Mouse (Mus musculus) midbrain, embryonic 13.5 days (tissue): Measurements from ENCODE around the gene Brd3os. TPM values are rescaled to one million over a fixed set of nuclear protein-coding genes. Genes with fewer than 3 reads are reported as not detected.

Experiments used
- ATAC-seq: fragments of 200-750 bp; cut with Nextera tagmentation; 2 replicates; pipeline ENCODE4 v1.8.0; 2017; ENCODE audit warnings: mild to moderate bottlenecking, moderate TSS enrichment, moderate library complexity
- H3K27ac ChIP-seq: fragments of 300-500 bp; sonication (generic); 2 replicates; pipeline ENCODE4 v1.5.1; 2015; ENCODE audit warnings: inconsistent platforms, mild to moderate bottlenecking, moderate library complexity
- H3K27me3 ChIP-seq: fragments of 300-500 bp; sonication (generic); 2 replicates; pipeline ENCODE4 v1.6.1; 2015; ENCODE audit warnings: mild to moderate bottlenecking, inconsistent platforms
- H3K36me3 ChIP-seq: fragments of 300-500 bp; sonication (generic); 2 replicates; pipeline ENCODE4 v1.6.1; 2015; ENCODE audit warnings: mild to moderate bottlenecking, inconsistent platforms
- H3K4me1 ChIP-seq: fragments of 300-500 bp; sonication (generic); replicated peaks from 2 replicates; pipeline ENCODE4 v1.6.1; 2015; ENCODE audit warnings: inconsistent platforms
- H3K4me2 ChIP-seq: fragments of 300-500 bp; sonication (generic); replicated peaks from 2 replicates; pipeline ENCODE4 v1.6.1; 2015; ENCODE audit warnings: moderate library complexity, mild to moderate bottlenecking, inconsistent platforms
- H3K4me3 ChIP-seq: fragments of 300-500 bp; sonication (generic); replicated peaks from 2 replicates; pipeline ENCODE4 v1.5.1; 2015; ENCODE audit warnings: mild to moderate bottlenecking, inconsistent platforms
- H3K9ac ChIP-seq: fragments of 300-500 bp; sonication (generic); replicated peaks from 2 replicates; pipeline ENCODE4 v1.6.1; 2015; ENCODE audit warnings: mild to moderate bottlenecking, inconsistent platforms
- H3K9me3 ChIP-seq: fragments of 300-500 bp; sonication (generic); 2 replicates; pipeline ENCODE4 v1.6.1; 2016; ENCODE audit warnings: mild to moderate bottlenecking, inconsistent platforms
- WGBS: fragments of 180-500 bp; shearing (Covaris S2); methylation state at CpG from one replicate; pipeline ENCODE4 v1.1.7; 2015; 5-methylcytosine and 5-hydroxymethylcytosine counted together
- polyA plus RNA-seq: library from polyadenylated mRNA; unstranded; fragments of >200 nt; fragmentation: Nextera tagmentation; extraction: Ambion mirVana; gene quantifications from 2 replicates; pipeline ENCODE4 v1.2.1, GENCODE M21; 2015

Gene Brd3os
- polyA plus RNA-seq, 1 experiment from 2014 or later, result 27.9 TPM

DNA sequence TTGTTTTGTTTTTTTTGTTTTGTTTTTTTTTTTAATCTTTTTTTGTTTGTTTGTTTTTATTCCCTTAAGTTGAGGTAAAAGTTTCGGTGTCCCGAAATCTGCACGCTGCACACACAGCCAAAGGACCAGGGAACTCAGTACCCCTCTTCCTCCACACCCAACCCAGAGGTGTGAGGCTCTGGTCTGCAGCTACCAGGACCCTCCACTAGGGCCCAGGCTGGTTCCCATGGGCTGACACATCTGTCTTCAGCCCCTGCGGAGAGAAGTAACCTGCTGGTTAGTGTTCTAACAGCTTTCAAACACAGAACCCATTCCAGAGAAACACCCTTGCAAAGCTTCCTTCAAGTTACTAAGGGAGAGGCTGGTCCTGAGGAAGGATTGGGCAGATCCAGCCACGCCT is 5.7 kb downstream of the Brd3os start:
- H3K36me3 ChIP-seq, result peaks cover 84% of the 10 kb centered on the region
- H3K27me3 ChIP-seq, result no peaks in the 10 kb centered on the region
- H3K9me3 ChIP-seq, result no peaks in the 10 kb centered on the region
- no peak overlapping the region for H3K4me3 ChIP-seq
- no peak overlapping the region for H3K4me2 ChIP-seq
- ATAC-seq, result no peak
- H3K9ac ChIP-seq, result no peak overlapping the region
- peaks cover 16% of the 10 kb centered on the region for H3K4me1 ChIP-seq
- 90% methylated on average over 5 of the region's 5 CpGs for WGBS
- H3K27ac ChIP-seq, result no peak overlapping the region

DNA sequence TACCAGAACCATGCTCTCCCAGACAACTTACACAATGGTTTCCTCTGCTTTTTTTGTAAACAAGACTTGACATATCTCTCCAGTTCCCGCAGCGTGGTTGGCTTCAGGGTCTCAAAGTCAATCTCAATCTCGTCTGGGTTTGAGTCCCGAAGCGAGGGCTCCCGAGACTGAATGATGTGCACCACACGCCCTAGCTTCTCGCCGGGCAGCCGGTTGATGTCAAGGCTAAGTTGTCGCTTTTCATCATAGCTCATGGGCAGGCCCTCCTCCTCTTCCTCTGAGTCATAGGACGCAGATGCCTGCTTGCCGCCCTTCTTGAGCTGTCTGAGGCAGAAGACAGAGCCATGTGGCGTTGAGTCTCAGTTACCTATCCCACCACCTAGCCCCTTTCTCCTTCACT is 8.1 kb downstream of the Brd3os start:
- no peaks in the 10 kb centered on the region for H3K4me1 ChIP-seq
- ATAC-seq, result no peak
- 93% methylated on average over 14 of the region's 14 CpGs for WGBS

DNA sequence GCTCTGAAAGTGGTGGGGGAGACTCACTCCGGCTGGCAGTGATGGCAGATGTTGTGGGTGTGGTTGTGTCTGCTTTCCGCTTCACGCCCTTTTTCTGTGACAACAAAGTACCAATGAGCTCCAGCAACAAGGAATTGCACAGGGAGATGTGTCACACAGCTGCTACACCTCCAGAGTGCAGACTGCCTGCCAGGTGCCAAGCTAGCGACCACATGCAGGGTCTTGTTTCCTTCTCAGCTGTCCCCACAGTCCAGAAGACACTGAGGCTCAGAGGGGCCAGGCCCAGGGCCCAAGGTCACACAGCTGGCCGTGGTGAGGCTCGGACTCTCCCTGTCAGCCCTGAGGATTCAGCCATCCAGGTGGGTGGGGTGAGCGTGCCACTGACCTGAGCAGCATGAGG is 17.6 kb downstream of the Brd3os start:
- WGBS, result 92% methylated on average over 7 of the region's 7 CpGs
- Histone ChIP-seq H3K9ac (no peak overlapping the region), H3K9me3 (no peaks in the 10 kb centered on the region), H3K36me3 (peaks cover 99% of the 10 kb centered on the region), H3K4me2 (no peak overlapping the region), H3K4me1 (no peaks in the 10 kb centered on the region), H3K27me3 (no peaks in the 10 kb centered on the region), H3K27ac (no peak overlapping the region), H3K4me3 (no peak overlapping the region)
- no peak for ATAC-seq

More for the DNA sequence above, 8.1 kb downstream of the Brd3os start:
- Histone ChIP-seq H3K4me2 (no peak overlapping the region), H3K27me3 (no peaks in the 10 kb centered on the region), H3K9ac (no peak overlapping the region), H3K36me3 (peaks cover 99% of the 10 kb centered on the region), H3K27ac (no peak overlapping the region), H3K9me3 (no peaks in the 10 kb centered on the region), H3K4me3 (no peak overlapping the region)

GRCm38 (mm10) chr2:27460163-27460562 is 18.0 kb downstream of the Brd3os start:
- Histone ChIP-seq H3K4me2 (no peak overlapping the region), H3K36me3 (peaks cover 96% of the 10 kb centered on the region), H3K9me3 (no peaks in the 10 kb centered on the region), H3K27me3 (no peaks in the 10 kb centered on the region), H3K4me3 (no peak overlapping the region), H3K27ac (no peak overlapping the region), H3K4me1 (no peaks in the 10 kb centered on the region), H3K9ac (no peak overlapping the region)
- no peak for ATAC-seq
- 90% methylated on average over 5 of the region's 5 CpGs for WGBS

DNA sequence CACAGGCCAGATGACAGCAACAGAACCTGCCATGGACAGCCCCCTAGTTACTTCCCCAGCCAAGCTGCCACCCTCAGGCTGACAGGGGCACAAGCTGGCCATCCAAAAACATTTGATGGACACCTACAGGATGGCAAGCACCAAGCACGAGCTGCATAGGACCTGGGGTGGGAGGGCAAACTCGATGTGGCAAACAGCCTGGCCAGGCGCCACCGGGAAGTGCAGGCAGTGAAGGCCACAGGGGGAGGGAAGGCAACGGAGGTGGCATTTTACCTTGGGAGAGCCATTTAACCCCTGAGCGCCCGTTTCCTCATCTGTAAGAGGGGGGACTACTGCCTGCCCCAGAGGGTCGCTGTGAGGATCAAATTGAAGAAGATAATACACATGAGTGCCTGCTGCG is 18.5 kb downstream of the Brd3os start:
- Histone ChIP-seq H3K27me3 (no peaks in the 10 kb centered on the region), H3K4me3 (no peak overlapping the region), H3K4me1 (no peaks in the 10 kb centered on the region), H3K9ac (no peak overlapping the region), H3K4me2 (no peak overlapping the region), H3K9me3 (no peaks in the 10 kb centered on the region), H3K36me3 (peaks cover 96% of the 10 kb centered on the region), H3K27ac (no peak overlapping the region)
- WGBS, result 75% methylated on average over 9 of the region's 9 CpGs
- no peak for ATAC-seq

GRCm38 (mm10) chr2:27461881-27462660 is 19.9 kb downstream of the Brd3os start:
- H3K4me1 ChIP-seq, result peaks cover 2% of the 10 kb centered on the region; the same call in 1 of the 2 replicates
- no peak overlapping the region for H3K27ac ChIP-seq
- ATAC-seq, result no peak
- peaks cover 86% of the 10 kb centered on the region for H3K36me3 ChIP-seq
- no peaks in the 10 kb centered on the region for H3K9me3 ChIP-seq
- H3K4me3 ChIP-seq, result no peak overlapping the region
- no peak overlapping the region for H3K9ac ChIP-seq
- H3K27me3 ChIP-seq, result no peaks in the 10 kb centered on the region
- WGBS, result 94% methylated on average over 4 of the region's 4 CpGs
- no peak overlapping the region for H3K4me2 ChIP-seq

GRCm38 (mm10) chr2:27462901-27463300 is 20.8 kb downstream of the Brd3os start:
- Histone ChIP-seq H3K9me3 (no peaks in the 10 kb centered on the region), H3K27ac (no peak overlapping the region), H3K4me2 (no peak overlapping the region), H3K9ac (no peak overlapping the region), H3K4me1 (peaks cover 10% of the 10 kb centered on the region), H3K27me3 (no peaks in the 10 kb centered on the region), H3K36me3 (peaks cover 83% of the 10 kb centered on the region), H3K4me3 (no peak overlapping the region)
- ATAC-seq, result no peak
- WGBS, result 89% methylated on average over 4 of the region's 4 CpGs

- H3K9ac ChIP-seq, result no peak overlapping the region
- ATAC-seq, result no peak
- WGBS, result 76% methylated on average over 4 of the region's 4 CpGs
These were observed 27.3 kb downstream of the Brd3os start for GRCm38 (mm10) chr2:27469292-27469990.

DNA sequence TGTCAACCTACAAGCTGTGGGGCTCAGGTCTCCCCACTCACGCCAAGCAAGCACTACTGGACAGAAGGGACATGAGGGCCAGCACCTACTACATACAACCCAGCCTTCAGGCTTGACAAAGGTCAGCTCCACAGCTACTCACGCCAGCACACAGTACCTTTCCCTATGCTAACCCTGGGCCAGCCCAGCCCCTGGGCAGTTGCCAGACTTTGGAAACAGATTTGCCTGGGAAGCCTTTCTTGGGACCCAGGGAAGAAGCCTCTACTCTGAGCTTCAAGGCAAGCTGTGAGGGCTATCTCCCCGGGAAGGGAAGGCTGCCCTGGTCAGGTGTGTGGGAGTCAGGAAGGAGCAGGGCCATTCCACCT is 27.8 kb downstream of the Brd3os start:
- Histone ChIP-seq H3K4me3 (no peak overlapping the region), H3K9me3 (no peaks in the 10 kb centered on the region), H3K4me2 (no peak overlapping the region), H3K27me3 (no peaks in the 10 kb centered on the region), H3K4me1 (peaks cover 70% of the 10 kb centered on the region), H3K36me3 (peaks cover 21% of the 10 kb centered on the region), H3K9ac (0 out of 2 replicates have a peak overlapping the region, but pooled peaks have one; percentile 23), H3K27ac (no peak overlapping the region)
- WGBS, result 70% methylated on average over 3 of the region's 3 CpGs
- ATAC-seq, result no peak

More at GRCm38 (mm10) chr2:27469292-27469990, 27.3 kb downstream of the Brd3os start:
- Histone ChIP-seq H3K9me3 (no peaks in the 10 kb centered on the region), H3K27ac (no peak overlapping the region), H3K4me3 (no peak overlapping the region), H3K4me2 (no peak overlapping the region), H3K36me3 (peaks cover 25% of the 10 kb centered on the region), H3K4me1 (peaks cover 69% of the 10 kb centered on the region), H3K27me3 (no peaks in the 10 kb centered on the region)

DNA sequence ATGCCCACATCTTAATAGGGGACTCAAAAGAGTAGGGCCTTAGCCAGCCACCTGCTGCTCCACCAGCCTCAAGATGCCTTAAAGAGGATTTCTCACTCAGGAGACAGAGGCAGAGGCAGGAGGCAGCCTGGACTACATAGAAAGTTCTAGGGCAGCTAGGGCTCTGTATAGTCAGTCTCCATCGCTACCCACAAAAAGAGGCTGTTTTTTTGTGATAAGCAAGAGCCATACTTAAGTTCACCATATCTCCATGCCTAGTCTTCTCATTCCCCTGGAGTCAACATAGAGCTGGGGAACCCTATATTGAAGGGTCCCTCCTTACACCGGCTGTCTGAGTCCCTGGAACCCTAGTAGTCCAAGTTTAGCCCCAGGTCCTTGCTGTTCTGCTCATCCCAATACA is 28.4 kb downstream of the Brd3os start:
- 95% methylated on average over 2 of the region's 2 CpGs for WGBS
- no peak for ATAC-seq
- Histone ChIP-seq H3K36me3 (peaks cover 17% of the 10 kb centered on the region), H3K27me3 (no peaks in the 10 kb centered on the region), H3K27ac (no peak overlapping the region), H3K9ac (no peak overlapping the region; the same call in 1 of the 2 replicates), H3K4me2 (no peak overlapping the region), H3K4me3 (no peak overlapping the region), H3K4me1 (peaks cover 70% of the 10 kb centered on the region), H3K9me3 (no peaks in the 10 kb centered on the region)

GRCm38 (mm10) chr2:27471170-27471584 is 29.1 kb downstream of the Brd3os start:
- Histone ChIP-seq H3K27ac (no peak overlapping the region), H3K4me1 (peaks cover 70% of the 10 kb centered on the region), H3K36me3 (peaks cover 15% of the 10 kb centered on the region; the same call in 1 of the 2 replicates), H3K9ac (no peak overlapping the region), H3K4me2 (no peak overlapping the region), H3K9me3 (no peaks in the 10 kb centered on the region), H3K4me3 (no peak overlapping the region), H3K27me3 (no peaks in the 10 kb centered on the region)
- no peak for ATAC-seq

DNA sequence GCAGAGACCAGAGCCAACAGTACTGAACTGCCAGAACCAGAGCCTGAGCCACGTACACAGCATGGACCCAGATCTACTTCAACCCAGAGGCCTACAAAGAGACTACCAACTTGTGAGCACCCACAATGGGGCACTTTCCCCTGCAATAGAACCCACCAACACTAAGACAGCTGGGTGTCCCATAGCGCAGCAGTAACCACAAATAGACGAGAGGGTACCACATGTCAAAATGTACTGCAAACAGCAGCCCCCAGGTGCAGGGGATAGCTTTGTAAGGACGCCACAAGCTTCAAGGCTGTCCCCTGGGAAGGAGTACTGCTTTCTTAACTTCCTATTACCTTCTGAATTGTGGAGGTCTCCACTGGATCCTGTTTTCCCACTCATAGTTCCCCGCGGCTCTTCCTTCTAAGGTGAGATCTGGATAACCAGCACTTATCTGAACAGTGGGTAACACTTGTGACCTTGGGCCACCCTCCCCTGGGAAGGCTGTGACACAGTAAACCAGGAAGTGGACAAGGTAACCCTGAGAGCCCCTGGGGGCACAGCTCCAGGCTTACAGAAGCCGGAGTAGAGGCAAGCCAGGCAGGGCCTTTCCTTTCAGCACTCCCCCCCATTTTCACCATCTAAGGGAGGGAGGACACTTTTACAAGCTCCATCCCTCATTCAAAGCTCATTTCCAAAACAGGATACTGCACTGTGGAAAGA is 31.1 kb downstream of the Brd3os start:
- Histone ChIP-seq H3K36me3 (0 out of 2 replicates have a peak, but pooled peaks cover 4% of the 10 kb centered on the region), H3K4me3 (peak overlapping the region; percentile 100), H3K27ac (no peak overlapping the region), H3K4me2 (peak overlapping the region; percentile 98), H3K9me3 (no peaks in the 10 kb centered on the region), H3K4me1 (peaks cover 67% of the 10 kb centered on the region), H3K9ac (peak overlapping the region; percentile 98), H3K27me3 (no peaks in the 10 kb centered on the region)
- WGBS, result 71% methylated on average over 7 of the region's 7 CpGs
- ATAC-seq, result no peak
